Mouse (Mus musculus) activated CD4-positive, CD25-positive, alpha-beta regulatory T cell, adult 9 weeks (primary cell): ENCODE results near the gene Slc6a4. TPM values are rescaled to one million over a fixed set of nuclear protein-coding genes. Genes with fewer than 3 reads are reported as not detected.

ENCODE experiments used
- polyA plus RNA-seq: library from polyadenylated mRNA; unstranded; fragments of 100-300 nt; shearing (Covaris generic); gene quantifications from one replicate; pipeline ENCODE4 v1.2.1, GENCODE M21; 2017

The Slc6a4 gene
- polyA plus RNA-seq = not detected

GRCm38 (mm10) chr11:76997916-76998704, at the start of gene Slc6a4:
Slc6a4 (plus strand) TSS chr11:76998603.

GRCm38 (mm10) chr11:77078273-77079134, 80.1 kb downstream of the Slc6a4 start, which contains the start of gene Nsrp1:
Nsrp1 (minus strand) TSS chr11:77078435.

Other genes with a start within 250 kb of the Slc6a4 start
- 75.7 TPM for gene Gosr1, start 235.0 kb upstream of the Slc6a4 start, polyA plus RNA-seq
- 1.4 TPM for gene Cpd, start 151.6 kb upstream of the Slc6a4 start, polyA plus RNA-seq
- gene Tmigd1, start 96.4 kb upstream of the Slc6a4 start, polyA plus RNA-seq = 0.33 TPM
- gene Blmh, start 73.8 kb upstream of the Slc6a4 start, polyA plus RNA-seq = 90.9 TPM
- 54.2 TPM for gene Nsrp1, start 79.8 kb downstream of the Slc6a4 start, polyA plus RNA-seq
- 0.13 TPM for gene Efcab5, start 190.4 kb downstream of the Slc6a4 start, polyA plus RNA-seq
- 146 TPM for gene Ssh2, start 217.7 kb downstream of the Slc6a4 start, polyA plus RNA-seq